Mouse (Mus musculus) myocyte (in vitro differentiated cells): ENCODE measurements around the gene Fgf9.

ENCODE experiments used
- E2F4 ChIP-seq: IDR thresholded peaks from one replicate; pipeline ENCODE4 v1.6.1; 2011; ENCODE audit warnings: mild to moderate bottlenecking, control low read depth, moderate library complexity; ENCODE audit not compliant: insufficient read depth
- MAX ChIP-seq: IDR thresholded peaks from one replicate; pipeline ENCODE4 v1.6.1; 2011; ENCODE audit warnings: low read depth, mild to moderate bottlenecking, control low read depth
- MYOG ChIP-seq, 3 experiments: IDR thresholded peaks; one replicate each; pipeline ENCODE4 v1.6.1; 2011; ENCODE audit warnings: control low read depth in 2 of 3, low read depth in 2 of 3, mild to moderate bottlenecking in 2 of 3; ENCODE audit not compliant: insufficient read length in 2 of 3, control insufficient read depth in 1 of 3, insufficient read depth in 1 of 3
- POLR2A ChIP-seq: IDR thresholded peaks from one replicate; pipeline ENCODE4 v1.6.1; 2011; ENCODE audit warnings: low read depth, mild to moderate bottlenecking, control low read depth, moderate library complexity; ENCODE audit not compliant: insufficient read length
- TCF3 ChIP-seq: IDR thresholded peaks from one replicate; pipeline ENCODE4 v1.6.1; 2011; ENCODE audit warnings: low read depth, control low read depth; ENCODE audit not compliant: insufficient read length

GRCm38 (mm10) chr14:58104266-58104665 lies 33.9 kb downstream of the Fgf9 start:
- TF ChIP-seq E2F4, result no peak
- TF ChIP-seq POLR2A, result no peak
- no peak for TF ChIP-seq MYOG (IDR thresholded peaks at IDR 0.05; ENCODE audit: control insufficient read depth in 1 of 3, insufficient read depth in 1 of 3, insufficient read length in 2 of 3, low read depth in 2 of 3)
- TF ChIP-seq TCF3, result no peak
- no peak for TF ChIP-seq MAX
